Mouse (Mus musculus) embryo, embryonic 10 days (tissue): ENCODE results near the gene B3gnt3.
"Not testable (repeated sequence)": the region's sequence is repeated elsewhere in the genome, so short reads cannot be mapped to it uniquely, and the experiment has no call there.

Source experiments
- DNase-seq: peaks from one replicate; pipeline ENCODE4 v3.0.0-alpha.2; 2015; ENCODE audit warnings: low spot score

The B3gnt3 gene

GRCm38 (mm10) chr8:71711574-71711973 is 10.0 kb upstream of the B3gnt3 start:
- no peak for DNase-seq

- peak; percentile 95 for DNase-seq
Observed at GRCm38 (mm10) chr8:71709800-71710446, 8.3 kb upstream of the B3gnt3 start.

GRCm38 (mm10) chr8:71709134-71709799 is 7.7 kb upstream of the B3gnt3 start:
- no peak for DNase-seq

GRCm38 (mm10) chr8:71707874-71708273 is 6.3 kb upstream of the B3gnt3 start:
- DNase-seq = peak; percentile 83

GRCm38 (mm10) chr8:71703400-71703799 is 1.8 kb upstream of the B3gnt3 start:
- not testable (repeated sequence) for DNase-seq

GRCm38 (mm10) chr8:71702923-71703322 is 1.3 kb upstream of the B3gnt3 start:
- no peak for DNase-seq

- DNase-seq = no peak
Observed at GRCm38 (mm10) chr8:71702087-71702432, 471 bp upstream of the B3gnt3 start.

- DNase-seq = no peak
Observed at GRCm38 (mm10) chr8:71700493-71701269, 908 bp downstream of the B3gnt3 start.

GRCm38 (mm10) chr8:71695456-71695855 is 6.1 kb downstream of the B3gnt3 start:
- not testable (repeated sequence) for DNase-seq

- DNase-seq = no peak
Observed at GRCm38 (mm10) chr8:71693166-71694041, 8.2 kb downstream of the B3gnt3 start.

- no peak for DNase-seq
Observed at GRCm38 (mm10) chr8:71692509-71692908, 9.1 kb downstream of the B3gnt3 start.

- DNase-seq = no peak
Observed at GRCm38 (mm10) chr8:71689028-71689427, 12.6 kb downstream of the B3gnt3 start, which contains the start of gene Insl3. Insl3 (plus strand) TSS chr8:71689214.

GRCm38 (mm10) chr8:71687616-71688015 is 14.0 kb downstream of the B3gnt3 start:
- no peak for DNase-seq

GRCm38 (mm10) chr8:71686143-71686734 is 15.3 kb downstream of the B3gnt3 start:
- peak; percentile 60 for DNase-seq

- DNase-seq = peak; percentile 51
Observed at GRCm38 (mm10) chr8:71685573-71685972, 16.0 kb downstream of the B3gnt3 start.

GRCm38 (mm10) chr8:71684701-71685100 is 16.9 kb downstream of the B3gnt3 start:
- DNase-seq = no peak

GRCm38 (mm10) chr8:71682832-71683231 is 18.8 kb downstream of the B3gnt3 start:
- DNase-seq = no peak

GRCm38 (mm10) chr8:71681369-71681915 is 20.1 kb downstream of the B3gnt3 start:
- no peak for DNase-seq

GRCm38 (mm10) chr8:71680471-71680870 is 21.1 kb downstream of the B3gnt3 start:
- no peak for DNase-seq

- no peak for DNase-seq
Observed at GRCm38 (mm10) chr8:71679550-71680168, 21.9 kb downstream of the B3gnt3 start.

- no peak for DNase-seq
Observed at GRCm38 (mm10) chr8:71679116-71679515, 22.5 kb downstream of the B3gnt3 start.
